Mouse (Mus musculus): Measurements from ENCODE around the gene P2ry14.

The P2ry14 gene

DNA sequence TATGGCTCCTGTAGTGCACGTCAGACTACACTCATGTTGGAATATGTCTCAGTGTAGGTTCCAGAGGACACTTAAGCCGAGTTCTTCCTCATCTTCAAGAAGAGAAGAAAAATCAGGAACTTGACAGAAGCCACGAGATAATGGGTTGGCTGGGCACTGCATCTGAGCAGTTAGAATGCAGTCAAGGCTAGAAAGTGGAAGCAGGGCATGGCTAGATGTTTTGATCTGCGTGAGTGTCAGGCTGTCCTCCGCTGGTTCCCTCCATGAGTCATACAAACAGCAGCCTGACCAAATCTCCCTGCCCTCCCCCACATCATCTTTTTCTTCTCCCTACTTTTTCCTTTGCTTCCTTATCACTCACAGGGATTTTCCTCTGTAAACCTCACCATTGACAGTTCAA, at the start of gene P2ry14:
Gene P2ry14 (minus strand): TSS at position 195 of the 400 bp plus-strand sequence.
- no peak for DNase-seq

GRCm38 (mm10) chr3:59197329-59197948, 44.0 kb upstream of the P2ry14 start:
- DNase-seq: no peak

- no peak for DNase-seq
Observed at GRCm38 (mm10) chr3:59194938-59195337, 41.5 kb upstream of the P2ry14 start, which contains the start of gene Gpr87. TSS of gene Gpr87 (minus strand) at chr3:59195104.

- no peak for DNase-seq
Observed at GRCm38 (mm10) chr3:59194099-59194498, 40.7 kb upstream of the P2ry14 start.

DNA sequence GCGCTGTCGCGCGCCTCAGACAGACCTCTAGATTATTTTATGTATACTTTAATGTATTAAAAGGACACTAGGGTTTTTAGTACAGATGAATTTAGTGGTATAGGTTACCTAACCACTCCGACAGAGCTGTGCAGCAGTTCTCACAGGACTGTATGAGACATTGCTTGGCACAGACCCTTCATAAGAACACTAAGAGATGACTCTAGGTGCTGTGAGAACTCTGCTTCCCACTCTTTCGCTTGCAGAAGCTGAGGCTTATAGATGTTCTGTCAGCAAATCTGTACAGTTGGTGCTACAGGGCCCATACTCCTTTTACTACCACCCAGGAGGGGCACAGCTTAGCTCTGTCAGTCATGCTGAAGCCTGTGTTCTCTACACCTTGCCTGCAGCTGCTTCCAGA, 38.3 kb upstream of the P2ry14 start:
- DNase-seq: no peak

DNA sequence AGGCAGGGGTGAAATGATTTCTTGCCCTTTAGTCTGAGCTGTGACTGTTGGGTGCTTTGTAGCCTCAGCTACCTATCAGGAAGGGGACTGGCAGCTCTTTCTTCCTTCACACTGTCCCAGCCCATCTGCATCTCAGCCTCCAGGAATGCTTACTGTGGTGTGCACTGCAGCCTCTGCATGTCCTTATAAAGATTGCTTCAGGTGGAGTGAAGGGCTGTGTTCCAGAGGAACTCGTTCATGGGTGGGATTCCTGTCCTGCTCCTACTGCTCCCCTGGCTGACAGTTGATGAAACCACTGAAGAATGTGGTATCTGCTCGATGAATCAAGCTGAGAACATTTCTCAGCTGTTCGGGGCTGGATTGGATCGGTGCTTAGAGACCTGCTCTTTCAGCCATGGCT, 33.9 kb upstream of the P2ry14 start:
- DNase-seq: no peak

DNA sequence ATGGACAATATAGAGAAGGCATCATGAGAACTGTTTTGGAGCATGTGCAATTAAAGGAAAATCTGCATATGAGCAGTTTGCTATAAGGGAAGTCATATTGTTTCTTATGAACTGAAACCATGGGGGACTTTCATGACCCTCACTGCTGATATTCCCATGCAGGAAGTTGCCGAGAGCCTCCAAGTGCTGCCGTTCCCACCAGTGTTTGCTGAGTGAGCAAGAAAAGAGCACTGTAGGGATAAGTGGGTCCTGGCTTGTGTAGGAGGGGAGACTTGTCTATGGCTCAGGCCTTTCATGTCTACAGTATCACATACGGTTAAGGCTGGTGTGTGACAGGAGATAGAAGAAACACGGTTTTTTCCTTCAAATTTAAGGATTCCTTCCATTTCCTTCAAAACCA, 32.2 kb upstream of the P2ry14 start:
- no peak for DNase-seq

DNA sequence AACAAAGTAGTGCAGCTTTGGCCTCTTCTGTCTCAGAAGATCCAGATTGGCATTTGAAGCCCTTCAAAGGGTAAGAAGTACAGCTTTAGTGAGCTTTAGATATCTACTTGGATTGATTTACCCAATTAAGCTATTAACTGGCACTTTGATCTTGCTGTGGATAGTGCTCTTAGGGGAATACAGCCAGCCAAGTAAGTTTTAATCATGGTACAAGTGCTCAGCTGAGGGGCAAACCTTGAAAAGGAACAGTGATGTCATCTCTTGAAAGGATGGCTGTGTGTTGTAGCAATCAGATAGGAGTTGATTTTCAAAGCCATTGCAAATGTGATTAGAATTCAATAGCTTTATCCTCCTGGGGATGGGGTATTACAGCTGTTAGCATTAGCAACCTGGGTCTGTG, 28.7 kb upstream of the P2ry14 start:
- no peak for DNase-seq

GRCm38 (mm10) chr3:59181134-59181533, 27.7 kb upstream of the P2ry14 start:
- DNase-seq: no peak

- no peak for DNase-seq
Observed at GRCm38 (mm10) chr3:59176871-59177270, 23.5 kb upstream of the P2ry14 start.

DNA sequence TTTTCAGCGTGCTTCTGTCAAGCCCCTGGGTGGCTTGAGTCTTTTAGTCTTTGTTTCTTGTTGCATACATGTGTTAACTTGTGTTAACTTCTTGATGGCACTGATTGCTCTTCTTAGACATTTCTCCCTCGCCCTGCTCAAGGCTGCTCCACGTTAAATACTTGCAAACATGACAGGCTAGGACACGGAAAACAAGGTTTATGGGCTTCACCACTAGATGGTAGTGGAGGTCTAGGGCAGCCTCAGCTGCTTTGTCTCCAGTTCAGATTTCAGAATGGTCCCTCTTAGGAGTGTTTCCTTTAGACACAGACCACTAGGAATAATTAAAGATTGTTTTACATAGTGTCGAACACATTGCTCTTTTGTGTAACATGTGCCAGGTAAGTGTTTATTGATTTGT, 21.8 kb upstream of the P2ry14 start:
- peak; percentile 26 for DNase-seq

GRCm38 (mm10) chr3:59174426-59175154, 21.2 kb upstream of the P2ry14 start:
- no peak for DNase-seq

GRCm38 (mm10) chr3:59169921-59170627, 16.7 kb upstream of the P2ry14 start:
- no peak for DNase-seq

GRCm38 (mm10) chr3:59169215-59169614, 15.8 kb upstream of the P2ry14 start:
- DNase-seq: no peak

GRCm38 (mm10) chr3:59168476-59168875, 15.1 kb upstream of the P2ry14 start:
- no peak for DNase-seq

- peak; percentile 63 for DNase-seq
Observed at GRCm38 (mm10) chr3:59167417-59168054, 14.1 kb upstream of the P2ry14 start.

GRCm38 (mm10) chr3:59160465-59160864, 7.0 kb upstream of the P2ry14 start:
- DNase-seq: no peak

GRCm38 (mm10) chr3:59157048-59157447, 3.6 kb upstream of the P2ry14 start:
- DNase-seq: no peak

GRCm38 (mm10) chr3:59155404-59155803, 2.0 kb upstream of the P2ry14 start:
- DNase-seq: no peak

GRCm38 (mm10) chr3:59154888-59155287, 1.5 kb upstream of the P2ry14 start:
- no peak for DNase-seq

GRCm38 (mm10) chr3:59150624-59151023, 2.8 kb downstream of the P2ry14 start:
- DNase-seq: no peak

- DNase-seq: peak; percentile 38
Observed at GRCm38 (mm10) chr3:59149646-59150045, 3.8 kb downstream of the P2ry14 start.

GRCm38 (mm10) chr3:59145194-59145593, 8.2 kb downstream of the P2ry14 start:
- DNase-seq: no peak
